Mouse (Mus musculus) myocyte (in vitro differentiated cells): Measurements from ENCODE around the gene Gpbar1.

Experiments
- CEBPB ChIP-seq: IDR thresholded peaks from 2 replicates; pipeline ENCODE4 v1.6.1; 2011; ENCODE audit warnings: mild to moderate bottlenecking, moderate library complexity; ENCODE audit not compliant: poor library complexity, insufficient read depth, severe bottlenecking
- E2F4 ChIP-seq: IDR thresholded peaks from one replicate; pipeline ENCODE4 v1.6.1; 2011; ENCODE audit warnings: mild to moderate bottlenecking, control low read depth, moderate library complexity; ENCODE audit not compliant: insufficient read depth
- MAX ChIP-seq: IDR thresholded peaks from one replicate; pipeline ENCODE4 v1.6.1; 2011; ENCODE audit warnings: low read depth, mild to moderate bottlenecking, control low read depth
- MYOG ChIP-seq, 3 experiments: IDR thresholded peaks; one replicate each; pipeline ENCODE4 v1.6.1; 2011; ENCODE audit warnings: control low read depth in 2 of 3, low read depth in 2 of 3, mild to moderate bottlenecking in 2 of 3; ENCODE audit not compliant: insufficient read length in 2 of 3, control insufficient read depth in 1 of 3, insufficient read depth in 1 of 3
- POLR2A ChIP-seq: IDR thresholded peaks from one replicate; pipeline ENCODE4 v1.6.1; 2011; ENCODE audit warnings: low read depth, mild to moderate bottlenecking, control low read depth, moderate library complexity; ENCODE audit not compliant: insufficient read length
- POLR2AphosphoS2 ChIP-seq: IDR thresholded peaks from one replicate; pipeline ENCODE4 v1.6.1; 2011; ENCODE audit warnings: low read depth, control low read depth; ENCODE audit not compliant: insufficient read length
- TCF12 ChIP-seq: IDR thresholded peaks from one replicate; pipeline ENCODE4 v1.6.1; 2011; ENCODE audit warnings: mild to moderate bottlenecking, control low read depth; ENCODE audit not compliant: poor library complexity, insufficient read depth, severe bottlenecking
- TCF3 ChIP-seq: IDR thresholded peaks from one replicate; pipeline ENCODE4 v1.6.1; 2011; ENCODE audit warnings: low read depth, control low read depth; ENCODE audit not compliant: insufficient read length
- USF1 ChIP-seq: IDR thresholded peaks from one replicate; pipeline ENCODE4 v1.6.1; 2011; ENCODE audit warnings: low read depth, mild to moderate bottlenecking, control low read depth, moderate library complexity

DNA sequence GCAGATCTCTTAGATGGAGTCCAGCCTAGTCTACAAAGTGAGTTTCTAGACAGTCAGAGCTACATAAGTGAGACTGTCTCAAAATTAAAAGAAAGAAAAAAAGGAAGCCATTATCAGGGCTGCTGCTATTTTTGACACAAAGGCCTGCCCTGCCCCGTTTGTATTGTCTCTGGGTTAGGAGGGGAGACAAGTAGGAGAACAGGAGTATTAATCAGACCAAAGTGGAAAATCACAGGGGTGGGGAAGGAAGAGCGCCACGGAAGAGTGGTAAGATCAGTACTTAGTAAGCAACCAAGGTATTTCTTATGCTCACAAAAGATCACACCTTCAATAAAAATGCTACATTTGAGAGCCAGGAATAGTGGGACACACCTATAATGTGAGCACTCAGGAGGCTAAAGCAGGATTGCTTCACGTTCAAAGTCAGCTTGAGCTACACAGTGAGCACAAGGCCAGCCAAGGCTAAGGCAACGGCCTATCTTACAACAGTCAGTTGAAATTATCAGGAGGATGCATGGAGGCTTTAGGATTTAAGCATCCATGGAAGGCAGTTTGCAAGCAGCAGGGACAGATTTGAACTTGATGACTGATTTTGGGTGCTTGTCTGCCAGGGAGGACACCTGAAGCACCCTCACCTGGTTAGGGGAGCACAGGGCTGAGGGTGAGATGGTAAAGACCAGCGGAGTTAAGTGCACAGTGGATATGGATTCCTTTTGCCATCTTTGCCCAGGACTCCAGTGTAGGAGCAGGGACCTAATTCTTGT, 22.2 kb downstream of the Gpbar1 start:
- TF ChIP-seq MAX (no peak), E2F4 (no peak), POLR2A (no peak), USF1 (no peak), POLR2AphosphoS2 (no peak), MYOG (IDR thresholded peaks at IDR 0.05; ENCODE audit: control insufficient read depth in 1 of 3, insufficient read depth in 1 of 3, insufficient read length in 2 of 3, low read depth in 2 of 3) (no peak), TCF3 (no peak), CEBPB (no peak), TCF12 (no peak)
